Mouse (Mus musculus) erythroid progenitor cell, adult 5-6 weeks (primary cell): ENCODE data around the gene Styx. TPM values are rescaled to one million over a fixed set of nuclear protein-coding genes. Genes with fewer than 3 reads are reported as not detected.
"Not testable (repeated sequence)": the region's sequence is repeated elsewhere in the genome, so short reads cannot be mapped to it uniquely, and the experiment has no call there.

Source experiments
- ATAC-seq: replicated peaks from 2 replicates; pipeline ENCODE4 v1.8.0; 2016; ENCODE audit warnings: moderate number of reproducible peaks, mild to moderate bottlenecking, moderate TSS enrichment, inconsistent platforms; ENCODE audit not compliant: poor library complexity, low FRiP score, severe bottlenecking
- total RNA-seq, 2 experiments: library from RNA; stranded (forward) in 1 of 2; stranded (reverse) in 1 of 2; fragments of 150-400 nt in 1 of 2; fragments of 186-747, 209-891 nt in 1 of 2; gene quantifications; 2 replicates each; pipeline versions ENCODE4 v1.2.3 to v1.2.4; 2015 to 2017; ENCODE audit warnings: low replicate concordance in 2 of 2

Gene Styx
- total RNA-seq, 2 experiments from 2014 or later, result 1.6 to 7.1 TPM

- ATAC-seq, result peak; percentile 92
Observed at GRCm38 (mm10) chr14:45329589-45330181, 21.2 kb upstream of the Styx start, which contains the start of gene Psmc6. Psmc6 (plus strand) TSS chr14:45329788.

GRCm38 (mm10) chr14:45364211-45365195 lies 13.6 kb downstream of the Styx start:
- ATAC-seq, result no peak

- ATAC-seq, result no peak
Observed at GRCm38 (mm10) chr14:45365196-45365587, 14.3 kb downstream of the Styx start.

- no peak for ATAC-seq
Observed at GRCm38 (mm10) chr14:45378771-45379170, 27.9 kb downstream of the Styx start.

GRCm38 (mm10) chr14:45380756-45381155 lies 29.9 kb downstream of the Styx start:
- no peak for ATAC-seq

- no peak for ATAC-seq
Observed at GRCm38 (mm10) chr14:45382912-45383311, 32.0 kb downstream of the Styx start.

GRCm38 (mm10) chr14:45385596-45385995 lies 34.7 kb downstream of the Styx start:
- ATAC-seq, result no peak

- ATAC-seq, result no peak
Observed at GRCm38 (mm10) chr14:45387480-45387879, 36.6 kb downstream of the Styx start.

GRCm38 (mm10) chr14:45388345-45389181 lies 37.7 kb downstream of the Styx start:
- peak; percentile 90 for ATAC-seq

- 0 out of 2 replicates have a peak, but pooled peaks have one; percentile 17 for ATAC-seq
Observed at GRCm38 (mm10) chr14:45389194-45389593, 38.3 kb downstream of the Styx start.

- ATAC-seq, result no peak
Observed at GRCm38 (mm10) chr14:45399836-45400235, 48.9 kb downstream of the Styx start.

- ATAC-seq, result no peak
Observed at GRCm38 (mm10) chr14:45403651-45404050, 52.8 kb downstream of the Styx start.

- ATAC-seq, result not testable (repeated sequence)
Observed at GRCm38 (mm10) chr14:45404813-45405212, 53.9 kb downstream of the Styx start, which contains the start of gene Gnpnat1. Gnpnat1 (minus strand) TSS chr14:45404913.

GRCm38 (mm10) chr14:45416265-45416664 lies 65.4 kb downstream of the Styx start:
- no peak for ATAC-seq

GRCm38 (mm10) chr14:45418553-45418952 lies 67.7 kb downstream of the Styx start:
- ATAC-seq, result no peak

GRCm38 (mm10) chr14:45419323-45419722 lies 68.4 kb downstream of the Styx start:
- no peak for ATAC-seq

GRCm38 (mm10) chr14:45422371-45422770 lies 71.5 kb downstream of the Styx start:
- no peak for ATAC-seq

GRCm38 (mm10) chr14:45423220-45423619 lies 72.3 kb downstream of the Styx start:
- no peak for ATAC-seq

- ATAC-seq, result no peak
Observed at GRCm38 (mm10) chr14:45430066-45430842, 79.4 kb downstream of the Styx start.
